Mouse (Mus musculus): ENCODE measurements around the gene Cbx3.

DNA sequence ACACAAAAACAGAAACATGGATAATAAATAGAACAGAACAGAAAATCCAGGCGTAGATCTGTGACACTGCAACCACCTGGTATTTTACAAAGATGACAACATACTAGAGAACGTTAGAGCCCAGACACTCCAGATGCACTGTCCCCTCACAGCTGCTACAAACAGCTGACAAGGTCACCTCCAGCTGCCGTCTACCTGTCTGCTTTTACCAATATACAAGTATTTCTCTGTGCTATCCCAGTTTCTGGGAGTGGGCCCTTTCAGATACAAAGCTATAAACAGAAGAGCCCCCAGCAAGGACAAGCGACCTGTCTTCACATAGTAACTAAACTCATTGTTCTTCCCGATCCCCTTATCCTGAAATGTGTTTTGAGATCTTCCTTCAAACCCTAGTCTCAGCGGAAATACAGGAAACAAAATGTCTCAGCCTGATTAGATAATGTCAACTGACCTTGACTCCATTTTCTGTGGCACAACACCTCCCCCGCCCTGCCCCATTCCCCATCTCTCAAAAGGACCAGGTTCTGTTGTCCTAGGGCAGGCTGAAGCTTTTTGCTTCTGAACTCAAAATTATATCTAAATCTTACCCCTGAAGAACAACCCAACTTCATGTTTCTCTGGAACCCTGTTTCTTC lies 16.0 kb downstream of the Cbx3 start:
- TF ChIP-seq CTCF (IDR thresholded peaks at IDR 0.05; ENCODE audit: low read depth) (no peak), EP300 (IDR thresholded peaks at IDR 0.05; ENCODE audit: low read depth) (no peak)
